Mouse (Mus musculus): ENCODE results near the gene Afdn. TPM values are rescaled to one million over a fixed set of nuclear protein-coding genes. Genes with fewer than 3 reads are reported as not detected.
"Not testable (repeated sequence)": the region's sequence is repeated elsewhere in the genome, so short reads cannot be mapped to it uniquely, and the experiment has no call there.

Gene Afdn
- polyA plus RNA-seq, 1 experiment from 2014 or later: 64.3 TPM

DNA sequence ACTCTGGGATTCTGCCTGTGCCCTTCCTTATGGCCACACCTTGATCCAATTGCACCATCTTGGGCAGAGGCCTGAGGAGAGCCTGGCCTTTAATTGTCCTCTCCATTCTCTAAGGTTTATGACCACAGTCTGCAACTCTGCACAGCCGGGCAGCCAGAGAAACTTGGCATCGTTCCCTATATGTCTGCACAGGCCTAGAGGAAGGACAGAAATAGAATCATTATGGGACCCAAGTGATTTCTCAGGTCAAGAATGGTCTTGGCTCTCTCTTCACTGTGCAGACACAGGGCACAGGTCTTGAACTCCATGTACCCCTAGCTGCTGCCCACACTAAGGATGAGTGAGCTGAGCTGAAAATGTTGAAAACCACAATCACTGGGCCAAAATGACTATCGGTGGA lies 178.3 kb downstream of the Afdn start:
- Histone ChIP-seq H3K9ac (replicated peaks; ENCODE audit: low read length) (no peak overlapping the region), H3K9me3 (replicated peaks; ENCODE audit: control insufficient read depth, low read length) (no peaks in the 10 kb centered on the region), H3K27me3 (ENCODE audit: control insufficient read depth, insufficient read depth, low read length) (no peaks in the 10 kb centered on the region), H3K4me3 (ENCODE audit: low read depth, low read length) (no peak overlapping the region), H3K27ac (replicated peaks; ENCODE audit: low read depth, low read length) (no peak overlapping the region), H3K4me2 (ENCODE audit: low read depth, low read length) (no peak overlapping the region), H3K36me3 (replicated peaks; ENCODE audit: control insufficient read depth, insufficient read depth, low read depth, low read length) (no peaks in the 10 kb centered on the region), H3K4me1 (ENCODE audit: control insufficient read depth, insufficient read depth, low read length) (no peaks in the 10 kb centered on the region)
- 83% methylated on average over 3 of the region's 3 CpGs for WGBS
- DNase-seq (ENCODE audit: low spot score) (no peak), ATAC-seq (replicated peaks; ENCODE audit: insufficient number of reproducible peaks, low FRiP score, low TSS enrichment, low read depth) (no peak)

DNA sequence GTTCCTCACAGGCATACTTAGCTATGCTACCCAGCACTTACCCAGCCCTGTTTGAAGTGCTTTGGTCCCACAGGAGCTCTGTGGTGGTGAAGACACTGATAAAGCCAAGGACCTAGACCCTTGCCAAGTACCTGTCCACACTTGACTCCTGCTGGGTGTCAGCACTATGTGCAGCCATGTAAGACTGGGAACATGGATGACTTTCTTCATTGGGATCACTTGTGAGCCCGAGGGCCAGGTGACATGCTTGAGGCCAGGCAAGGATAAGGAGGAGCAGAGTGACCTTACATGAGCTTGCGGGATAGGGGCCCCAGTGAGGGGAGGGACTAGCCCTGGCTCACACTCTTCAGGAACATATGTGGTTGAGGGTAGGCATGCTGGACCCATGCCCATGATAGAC lies 178.9 kb downstream of the Afdn start:
- H3K27ac ChIP-seq (replicated peaks; ENCODE audit: low read depth, low read length); H3K27me3 ChIP-seq (ENCODE audit: control insufficient read depth, insufficient read depth, low read length); ATAC-seq (replicated peaks; ENCODE audit: insufficient number of reproducible peaks, low FRiP score, low TSS enrichment, low read depth); H3K4me3 ChIP-seq (ENCODE audit: low read depth, low read length); H3K9ac ChIP-seq (replicated peaks; ENCODE audit: low read length); H3K36me3 ChIP-seq (replicated peaks; ENCODE audit: control insufficient read depth, insufficient read depth, low read depth, low read length); DNase-seq (ENCODE audit: low spot score); H3K9me3 ChIP-seq (replicated peaks; ENCODE audit: control insufficient read depth, low read length); H3K4me2 ChIP-seq (ENCODE audit: low read depth, low read length); H3K4me1 ChIP-seq (ENCODE audit: control insufficient read depth, insufficient read depth, low read length): not testable (repeated sequence)
- 74% methylated on average over 2 of the region's 2 CpGs for whole genome bisulfite sequencing

DNA sequence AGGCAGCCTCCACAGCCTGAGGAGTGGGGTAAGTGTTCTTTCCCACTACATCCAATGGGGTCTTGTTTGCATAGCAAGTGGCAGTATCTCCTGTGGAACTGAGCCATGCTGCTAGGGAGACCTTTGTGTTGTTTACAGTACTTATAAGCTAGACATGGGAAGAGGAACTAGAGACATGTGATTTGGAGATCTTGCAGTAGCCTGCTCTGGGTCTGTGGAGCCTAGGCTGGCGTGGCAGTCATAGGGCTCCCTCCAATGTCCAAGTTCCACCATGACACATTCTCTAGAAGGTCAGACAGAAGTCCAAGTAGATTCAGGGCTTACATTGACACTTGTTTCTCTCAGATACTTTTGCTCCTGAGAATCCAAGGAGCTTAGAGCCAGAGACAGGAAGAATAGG lies 180.1 kb downstream of the Afdn start:
- Histone ChIP-seq H3K4me1 (ENCODE audit: control insufficient read depth, insufficient read depth, low read length) (no peaks in the 10 kb centered on the region), H3K9ac (replicated peaks; ENCODE audit: low read length) (no peak overlapping the region), H3K36me3 (replicated peaks; ENCODE audit: control insufficient read depth, insufficient read depth, low read depth, low read length) (no peaks in the 10 kb centered on the region), H3K27me3 (ENCODE audit: control insufficient read depth, insufficient read depth, low read length) (no peaks in the 10 kb centered on the region), H3K9me3 (replicated peaks; ENCODE audit: control insufficient read depth, low read length) (no peaks in the 10 kb centered on the region), H3K4me3 (ENCODE audit: low read depth, low read length) (no peak overlapping the region), H3K4me2 (ENCODE audit: low read depth, low read length) (no peak overlapping the region), H3K27ac (replicated peaks; ENCODE audit: low read depth, low read length) (no peak overlapping the region)
- DNase-seq (ENCODE audit: low spot score) (no peak), ATAC-seq (replicated peaks; ENCODE audit: insufficient number of reproducible peaks, low FRiP score, low TSS enrichment, low read depth) (no peak)
- 89% methylated on average over 1 of the region's 1 CpGs for WGBS

DNA sequence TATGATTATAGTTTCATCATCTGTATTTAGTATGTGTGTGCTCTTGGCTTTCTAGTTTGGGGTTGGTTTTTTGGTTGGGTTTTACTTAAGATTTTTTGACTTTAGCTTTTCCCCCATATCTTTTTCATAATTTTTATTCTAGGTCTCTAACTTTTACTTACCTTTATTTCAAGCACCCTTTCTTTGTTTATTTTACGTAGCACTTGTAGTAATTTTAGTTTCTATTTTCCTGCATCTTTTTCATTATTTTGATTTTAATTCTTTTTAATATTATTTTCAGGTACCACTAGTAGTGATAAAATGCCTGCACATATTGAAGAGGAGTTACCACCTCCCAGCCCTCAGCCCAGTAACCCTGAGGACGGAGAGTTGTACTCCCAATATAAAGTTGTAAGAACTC lies 187.7 kb downstream of the Afdn start, which contains the start of gene Gm7168:
Gene Gm7168 (plus strand): TSS at position 301 of the 400 bp plus-strand sequence.
- WGBS: 83% methylated on average over 1 of the region's 2 CpGs
- H3K27ac ChIP-seq (replicated peaks; ENCODE audit: low read depth, low read length); H3K36me3 ChIP-seq (replicated peaks; ENCODE audit: control insufficient read depth, insufficient read depth, low read depth, low read length); H3K4me2 ChIP-seq (ENCODE audit: low read depth, low read length); H3K27me3 ChIP-seq (ENCODE audit: control insufficient read depth, insufficient read depth, low read length); H3K9ac ChIP-seq (replicated peaks; ENCODE audit: low read length); ATAC-seq (replicated peaks; ENCODE audit: insufficient number of reproducible peaks, low FRiP score, low TSS enrichment, low read depth); H3K9me3 ChIP-seq (replicated peaks; ENCODE audit: control insufficient read depth, low read length); H3K4me3 ChIP-seq (ENCODE audit: low read depth, low read length); DNase-seq (ENCODE audit: low spot score); H3K4me1 ChIP-seq (ENCODE audit: control insufficient read depth, insufficient read depth, low read length): not testable (repeated sequence)

DNA sequence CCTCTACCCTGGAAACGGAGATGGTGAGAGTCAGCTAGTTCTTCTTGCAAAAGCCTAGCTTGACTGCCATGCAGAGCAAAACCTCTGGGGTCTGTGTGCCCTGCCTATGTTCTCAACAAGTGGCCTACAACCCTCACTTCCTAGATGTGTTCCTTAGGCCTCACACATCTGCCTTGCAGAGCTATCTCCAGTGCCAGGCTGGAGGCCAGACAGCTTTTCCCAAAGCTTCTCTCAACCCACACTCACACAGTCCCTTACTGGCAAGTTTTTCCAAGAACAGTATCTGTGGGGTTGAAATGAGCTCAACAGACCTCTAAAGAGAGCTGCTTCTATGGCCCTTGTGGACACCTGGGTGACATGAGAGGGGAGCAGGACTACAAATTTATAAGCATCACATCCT lies 191.2 kb downstream of the Afdn start:
- not testable (repeated sequence) for H3K4me2 ChIP-seq (ENCODE audit: low read depth, low read length); H3K36me3 ChIP-seq (replicated peaks; ENCODE audit: control insufficient read depth, insufficient read depth, low read depth, low read length); DNase-seq (ENCODE audit: low spot score); H3K27me3 ChIP-seq (ENCODE audit: control insufficient read depth, insufficient read depth, low read length); H3K4me1 ChIP-seq (ENCODE audit: control insufficient read depth, insufficient read depth, low read length); ATAC-seq (replicated peaks; ENCODE audit: insufficient number of reproducible peaks, low FRiP score, low TSS enrichment, low read depth); H3K27ac ChIP-seq (replicated peaks; ENCODE audit: low read depth, low read length); H3K9ac ChIP-seq (replicated peaks; ENCODE audit: low read length); H3K4me3 ChIP-seq (ENCODE audit: low read depth, low read length); H3K9me3 ChIP-seq (replicated peaks; ENCODE audit: control insufficient read depth, low read length)
- WGBS: 79% methylated on average over 1 of the region's 1 CpGs

Other genes with a start within 250 kb of the Afdn start
- gene Tcte2, start 1.3 kb downstream of the Afdn start, polyA plus RNA-seq (2014; fragmentation: Nextera tagmentation; extraction: Ambion mirVana): 4.4 and 4.6 TPM in 2 replicates
- gene Gm7168, start 187.8 kb downstream of the Afdn start, polyA plus RNA-seq (2014; fragmentation: Nextera tagmentation; extraction: Ambion mirVana): not detected in 2 replicates
- not detected in 2 replicates for gene Gm7356, start 243.2 kb downstream of the Afdn start, polyA plus RNA-seq (2014; fragmentation: Nextera tagmentation; extraction: Ambion mirVana)

Data from embryonic facial prominence, embryonic 11.5 days (tissue).